Mouse (Mus musculus): ENCODE data around the gene Zpld1. TPM values are rescaled to one million over a fixed set of nuclear protein-coding genes. Genes with fewer than 3 reads are reported as not detected.

Zpld1 gene
- total RNA-seq (2017) = not detected in 2 replicates

DNA sequence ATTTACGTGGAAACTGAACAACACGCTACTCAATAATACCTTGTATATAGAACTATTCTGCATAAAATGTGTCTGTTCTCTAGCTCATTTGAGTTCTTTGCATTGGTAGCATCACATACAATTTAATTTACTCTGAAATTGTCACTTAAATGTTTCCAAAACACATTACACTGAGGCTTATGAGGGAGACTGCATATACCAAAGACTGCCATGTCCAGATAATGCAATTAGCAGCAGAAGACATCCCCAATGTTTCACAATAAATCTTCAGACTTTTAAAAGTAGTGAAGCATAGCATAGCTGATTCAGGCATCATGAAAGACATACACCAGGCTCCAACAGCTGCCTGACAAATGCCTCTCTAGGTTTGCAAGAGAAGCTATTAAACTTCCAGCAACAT is at the start of gene Zpld1:
Gene Zpld1, minus strand, starts transcription at position 101 of the 400 bp plus-strand sequence.
- ATAC-seq (replicated peaks; ENCODE audit: low read depth, poor library complexity, severe bottlenecking) = no peak

DNA sequence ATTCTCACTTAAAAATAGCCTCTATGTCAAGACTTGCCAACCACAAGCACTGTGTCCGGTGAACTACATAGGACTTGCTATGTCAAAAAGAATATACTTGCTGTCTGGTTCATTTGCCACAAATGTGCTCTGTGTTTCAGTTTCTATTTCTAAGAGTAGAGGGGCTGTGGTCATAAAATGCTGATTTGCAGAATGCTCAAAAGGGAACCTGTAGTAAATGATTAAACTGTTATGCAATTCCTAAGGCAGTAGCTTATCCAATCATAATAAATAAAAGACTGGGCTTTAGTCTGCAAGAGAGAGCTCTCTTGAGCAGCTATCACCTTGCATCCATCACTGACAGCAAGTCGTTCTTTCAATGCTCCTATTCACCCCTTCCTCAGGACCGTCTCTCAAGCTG is 47.9 kb upstream of the Zpld1 start:
- ATAC-seq (replicated peaks; ENCODE audit: low read depth, poor library complexity, severe bottlenecking) = no peak

- no peak for ATAC-seq (replicated peaks; ENCODE audit: low read depth, poor library complexity, severe bottlenecking)
These were observed 24.0 kb upstream of the Zpld1 start for GRCm38 (mm10) chr16:55321542-55322514.

DNA sequence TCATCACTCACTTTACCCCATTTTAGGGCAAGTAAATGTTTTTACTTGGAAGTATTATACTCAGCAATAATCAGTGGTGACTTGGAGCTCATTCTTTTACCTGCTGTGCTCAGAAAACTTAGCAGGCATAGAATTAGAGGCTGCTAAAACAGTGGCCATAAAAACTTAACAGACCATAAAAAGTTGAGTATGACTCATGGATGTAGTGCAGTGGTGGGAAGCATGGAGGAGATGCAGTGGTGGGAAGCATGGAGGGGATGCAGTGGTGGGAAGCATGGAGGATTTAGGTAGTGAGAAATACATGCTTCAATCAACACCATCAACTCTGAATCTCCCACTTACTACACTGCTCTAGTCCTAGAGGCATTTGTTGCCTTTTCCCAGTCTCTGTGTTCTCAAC is 19.2 kb upstream of the Zpld1 start:
- ATAC-seq (replicated peaks; ENCODE audit: low read depth, poor library complexity, severe bottlenecking) = no peak

DNA sequence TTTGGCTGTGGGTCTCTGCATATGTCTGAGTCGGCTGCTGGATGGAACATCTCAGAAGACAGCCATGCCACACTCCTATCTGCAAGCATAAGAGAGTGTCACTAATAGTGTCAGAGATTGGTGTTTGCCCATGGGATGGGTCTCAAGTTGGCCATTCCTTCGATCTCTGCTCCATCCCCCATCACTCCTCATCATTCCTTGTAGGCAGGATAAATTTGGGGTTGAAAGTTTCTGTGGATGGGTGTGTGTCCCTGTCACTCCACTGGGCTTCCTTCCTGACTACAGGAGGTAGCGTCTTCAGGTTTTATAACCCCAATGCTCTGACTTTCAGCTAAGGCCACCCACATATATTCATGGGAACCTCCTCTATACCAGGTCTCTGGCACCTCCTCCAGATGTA is 14.3 kb upstream of the Zpld1 start:
- ATAC-seq (replicated peaks; ENCODE audit: low read depth, poor library complexity, severe bottlenecking) = no peak

GRCm38 (mm10) chr16:55282696-55283095 is 15.1 kb downstream of the Zpld1 start:
- no peak for ATAC-seq (replicated peaks; ENCODE audit: low read depth, poor library complexity, severe bottlenecking)

DNA sequence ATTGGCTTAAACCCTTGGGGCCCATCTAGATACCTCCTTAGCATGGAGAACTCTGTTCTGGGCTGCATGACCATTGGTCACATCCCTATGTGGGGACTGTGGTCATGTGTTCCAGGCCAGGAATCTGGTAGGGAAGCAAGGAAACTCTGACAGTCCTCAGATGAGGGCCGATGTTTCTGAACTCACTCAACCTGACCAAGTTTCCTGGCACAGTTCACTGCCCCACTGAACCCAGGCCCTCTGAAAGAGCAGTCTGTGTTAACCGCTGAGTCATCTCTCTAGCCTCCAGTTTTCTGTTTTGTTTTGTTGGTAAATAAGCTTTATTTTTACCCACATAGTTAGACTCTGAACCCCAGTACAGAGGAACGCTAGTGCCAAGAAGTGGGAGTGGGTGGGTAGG is 20.3 kb downstream of the Zpld1 start:
- ATAC-seq (replicated peaks; ENCODE audit: low read depth, poor library complexity, severe bottlenecking) = no peak

GRCm38 (mm10) chr16:55265281-55265680 is 32.5 kb downstream of the Zpld1 start:
- ATAC-seq (replicated peaks; ENCODE audit: low read depth, poor library complexity, severe bottlenecking) = no peak

GRCm38 (mm10) chr16:55260862-55261574 is 36.8 kb downstream of the Zpld1 start:
- no peak for ATAC-seq (replicated peaks; ENCODE audit: low read depth, poor library complexity, severe bottlenecking)

- ATAC-seq (replicated peaks; ENCODE audit: low read depth, poor library complexity, severe bottlenecking) = no peak
These were observed 38.1 kb downstream of the Zpld1 start for GRCm38 (mm10) chr16:55259719-55260118.

GRCm38 (mm10) chr16:55240996-55241395 is 56.8 kb downstream of the Zpld1 start:
- no peak for ATAC-seq (replicated peaks; ENCODE audit: low read depth, poor library complexity, severe bottlenecking)

GRCm38 (mm10) chr16:55228995-55229622 is 68.7 kb downstream of the Zpld1 start:
- ATAC-seq (replicated peaks; ENCODE audit: low read depth, poor library complexity, severe bottlenecking) = no peak

- no peak for ATAC-seq (replicated peaks; ENCODE audit: low read depth, poor library complexity, severe bottlenecking)
These were observed 93.8 kb downstream of the Zpld1 start for GRCm38 (mm10) chr16:55203945-55204344.

- no peak for ATAC-seq (replicated peaks; ENCODE audit: low read depth, poor library complexity, severe bottlenecking)
These were observed 107.4 kb downstream of the Zpld1 start for GRCm38 (mm10) chr16:55190397-55190796.

GRCm38 (mm10) chr16:55185370-55185769 is 112.4 kb downstream of the Zpld1 start:
- no peak for ATAC-seq (replicated peaks; ENCODE audit: low read depth, poor library complexity, severe bottlenecking)
